Mouse (Mus musculus) heart, postnatal 0 days (tissue): Measurements from ENCODE around the gene Ncam2.

Experiments used
- CTCF ChIP-seq: IDR thresholded peaks from 2 replicates; pipeline ENCODE4 v1.5.1; 2016; ENCODE audit warnings: antibody characterized with exemption, control low read depth, low read depth
- EP300 ChIP-seq: IDR thresholded peaks from 2 replicates; pipeline ENCODE4 v1.6.1; 2016; ENCODE audit warnings: antibody characterized with exemption, low read depth

GRCm38 (mm10) chr16:81673866-81674265, 473.4 kb downstream of the Ncam2 start:
- no peak for TF ChIP-seq CTCF
- TF ChIP-seq EP300, result no peak
